Mouse (Mus musculus): Measurements from ENCODE around the gene Tfrc.

Gene Tfrc

DNA sequence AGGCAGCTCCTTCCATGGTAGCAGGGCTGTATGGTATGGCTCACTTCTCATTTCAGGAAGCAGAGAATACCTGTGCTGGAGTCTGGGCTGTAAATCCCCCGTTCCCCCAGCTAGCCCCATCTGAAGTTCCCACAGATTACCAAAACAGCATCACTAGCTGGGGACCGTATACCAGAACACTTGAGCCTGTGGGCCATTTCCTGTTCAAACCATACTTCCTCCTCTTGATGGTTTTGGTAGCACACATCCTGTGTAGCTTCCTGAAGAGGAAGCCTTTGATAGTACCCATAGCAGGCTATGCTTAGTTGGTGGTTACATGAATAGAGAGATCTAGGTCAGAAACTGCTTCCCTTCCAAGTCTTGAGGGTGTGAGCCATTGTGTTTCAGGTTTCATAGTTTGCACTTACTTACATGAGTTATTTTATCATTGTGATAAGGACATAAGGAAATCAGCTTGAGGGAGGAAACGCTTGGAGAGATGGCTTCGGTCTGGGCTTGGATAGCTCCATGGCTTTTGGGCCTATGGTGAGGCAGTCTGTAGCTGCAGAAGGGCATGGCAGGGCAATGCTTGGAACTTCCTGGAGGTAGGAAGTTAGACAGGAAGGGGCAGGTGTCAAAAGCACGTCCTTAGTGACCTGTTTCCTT, 42.4 kb downstream of the Tfrc start:
- peak in 1 of 2 experiments; percentile 24 for DNase-seq

DNA sequence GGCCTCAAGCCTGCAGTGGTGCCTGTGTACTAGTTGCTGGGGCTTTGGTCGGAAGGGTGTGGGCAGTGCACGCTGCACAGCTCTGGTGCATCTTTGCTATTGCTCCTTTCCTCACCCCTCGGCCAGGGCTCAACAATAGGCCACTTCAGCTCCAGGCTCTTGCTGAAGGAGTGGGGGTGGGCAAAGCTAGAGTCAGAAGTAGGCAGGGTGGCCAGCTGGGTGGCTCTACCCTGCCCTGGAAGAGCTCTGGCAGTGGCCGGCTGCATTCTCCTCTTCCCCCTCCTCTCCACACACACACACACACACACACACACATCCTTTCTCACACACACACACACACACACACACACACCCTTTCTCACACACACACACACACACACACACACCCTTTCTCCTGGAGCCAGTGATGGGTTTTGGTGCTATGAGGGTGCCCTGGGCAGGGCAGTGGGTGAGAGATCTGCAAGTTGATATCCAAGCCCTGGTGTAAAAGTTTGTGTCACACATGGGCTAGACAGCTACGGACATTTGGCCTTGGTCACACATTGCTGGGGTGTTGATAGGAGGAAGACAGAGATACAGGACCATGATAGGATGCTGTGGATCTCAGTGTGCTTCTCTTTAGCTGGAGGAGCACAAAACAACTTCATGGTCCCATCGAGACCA, 45.5 kb downstream of the Tfrc start:
- no peak for DNase-seq

DNA sequence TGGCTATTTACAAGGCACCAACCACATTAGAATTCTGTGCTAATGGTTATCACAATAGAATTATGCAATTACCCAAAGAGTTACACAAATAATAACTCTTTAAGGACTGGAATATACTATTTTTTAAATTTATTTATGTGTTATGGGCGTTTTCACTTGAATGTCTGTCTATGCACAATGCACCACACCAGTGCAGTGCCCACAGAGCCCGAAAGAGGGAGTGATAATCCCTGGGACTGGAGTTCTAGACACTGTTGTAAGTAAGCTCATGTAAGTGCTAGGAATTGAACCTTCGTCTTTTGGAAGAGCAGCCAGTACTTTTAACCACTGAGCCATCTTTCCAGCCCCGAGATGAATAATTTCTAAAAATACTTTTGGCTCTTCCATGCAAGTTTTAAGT, 46.8 kb downstream of the Tfrc start:
- no peak for DNase-seq

DNA sequence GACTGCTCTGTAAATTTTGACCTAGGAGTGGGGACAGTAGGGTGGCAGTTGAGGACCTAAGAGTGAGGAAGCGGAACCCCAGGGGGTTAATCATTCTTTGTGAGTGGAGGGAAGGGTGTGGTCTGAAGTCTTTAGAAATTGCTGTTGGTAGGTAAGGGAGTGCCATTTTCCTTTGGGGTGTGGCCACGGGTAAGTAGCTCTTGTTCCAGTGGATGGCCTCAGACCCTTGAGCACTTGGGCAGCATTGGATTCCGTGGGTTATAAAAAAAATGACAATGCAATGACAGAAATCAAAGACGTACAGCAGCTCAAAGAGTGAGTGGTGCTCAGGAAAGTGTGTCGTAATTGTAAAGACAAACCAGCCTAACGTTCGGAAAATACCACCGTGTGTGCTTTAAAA, 47.6 kb downstream of the Tfrc start:
- no peak for DNase-seq

DNA sequence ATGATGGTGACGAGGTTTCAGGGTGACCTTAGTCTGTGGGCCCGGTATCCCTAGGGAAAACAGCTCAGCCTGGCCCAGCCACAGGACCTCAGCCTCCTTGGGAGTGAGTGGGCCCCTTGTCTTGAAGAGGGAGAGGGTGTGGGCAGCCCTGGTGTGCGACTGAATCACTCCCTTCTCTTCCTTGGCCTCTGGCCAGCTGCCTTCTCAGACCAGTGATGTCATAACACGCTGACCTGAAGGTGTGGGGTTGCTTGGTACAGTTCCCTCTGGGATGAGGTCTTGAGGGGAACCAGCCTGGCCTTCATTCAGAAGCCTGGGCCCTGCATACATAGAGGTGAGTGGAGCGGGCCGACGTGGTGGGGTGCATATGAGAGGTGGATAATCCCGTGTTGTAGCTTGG, 48.1 kb downstream of the Tfrc start:
- peak; percentile 47 to 74 for DNase-seq

DNA sequence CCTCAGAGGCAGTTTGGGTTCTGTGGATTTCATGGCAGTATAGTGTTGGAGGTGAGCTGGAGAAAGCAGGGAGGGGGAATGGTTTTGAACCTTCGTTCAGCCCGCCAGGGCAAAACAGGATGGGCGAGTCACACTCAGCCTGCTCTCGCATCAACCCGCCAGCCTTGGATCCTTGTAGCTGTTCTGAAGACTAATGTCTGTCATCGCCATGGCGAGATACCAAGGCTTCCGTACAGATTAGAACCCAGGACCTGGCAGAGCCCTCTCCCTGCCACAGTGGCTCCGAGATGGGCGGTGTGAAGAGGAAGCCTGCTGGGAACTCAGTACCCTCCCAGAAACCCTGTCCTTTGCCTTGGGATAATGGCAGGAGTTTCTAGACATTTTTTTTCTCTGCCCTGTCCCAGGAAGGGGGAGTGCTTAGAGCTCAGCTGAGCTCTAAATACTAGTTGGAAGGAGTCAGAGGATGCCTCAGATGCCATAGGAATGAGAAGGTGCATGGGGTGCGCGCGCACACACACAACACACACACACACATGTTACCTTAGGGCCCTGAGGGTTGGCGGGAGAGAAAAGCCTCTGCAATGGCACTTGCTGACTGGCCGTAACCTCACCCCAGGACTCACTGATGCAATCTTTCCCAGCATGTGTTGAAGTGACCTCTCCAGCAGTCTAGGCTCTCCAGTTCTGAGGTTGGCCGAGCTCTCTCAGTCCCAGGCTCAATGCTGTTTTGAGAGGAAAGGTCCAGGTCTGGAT, 49.0 kb downstream of the Tfrc start:
- DNase-seq = no peak

DNA sequence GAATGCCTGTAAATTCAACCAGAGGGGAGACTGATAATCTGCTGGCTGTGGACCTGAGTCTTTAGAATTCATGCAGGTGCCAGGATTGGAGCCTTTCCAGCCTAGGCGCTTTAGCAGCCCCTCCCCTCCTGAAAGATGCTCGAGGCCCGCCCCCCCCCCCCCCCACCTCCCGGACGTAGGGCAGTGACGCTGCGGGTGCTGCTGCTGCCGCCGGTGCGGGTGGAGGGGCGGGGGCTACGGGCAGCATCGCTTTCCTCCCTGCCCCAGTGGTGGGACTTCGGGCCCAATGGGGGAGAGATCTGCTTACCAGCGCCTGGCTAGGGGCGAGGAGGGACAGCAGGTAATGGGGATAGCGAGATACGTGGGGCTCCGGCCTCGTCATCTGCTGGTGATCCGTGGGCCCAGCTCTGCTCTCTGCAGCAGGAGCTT, 50.0 kb downstream of the Tfrc start:
- peak in 1 of 2 experiments; percentile 54 for DNase-seq

DNA sequence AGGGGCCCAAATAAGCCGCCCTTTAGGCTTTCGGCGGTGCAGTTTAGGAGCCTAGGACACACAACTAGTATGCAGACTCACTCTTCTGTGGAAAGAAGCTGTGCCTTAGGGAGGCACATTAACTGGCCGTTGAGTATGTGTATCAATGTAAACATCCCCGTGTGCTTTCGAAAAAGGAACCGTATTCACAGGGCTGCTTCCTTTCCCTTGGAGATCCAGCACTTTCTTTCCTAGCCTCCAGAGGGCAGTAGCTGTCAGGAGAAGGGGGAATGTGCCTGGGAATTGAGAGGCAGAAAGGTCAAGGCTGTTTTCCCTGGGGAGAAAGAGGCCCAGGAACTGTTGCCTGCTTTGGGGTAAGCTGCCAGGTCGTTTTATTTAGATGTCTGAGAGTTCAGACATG, 50.7 kb downstream of the Tfrc start:
- DNase-seq = peak; percentile 72 to 78

DNA sequence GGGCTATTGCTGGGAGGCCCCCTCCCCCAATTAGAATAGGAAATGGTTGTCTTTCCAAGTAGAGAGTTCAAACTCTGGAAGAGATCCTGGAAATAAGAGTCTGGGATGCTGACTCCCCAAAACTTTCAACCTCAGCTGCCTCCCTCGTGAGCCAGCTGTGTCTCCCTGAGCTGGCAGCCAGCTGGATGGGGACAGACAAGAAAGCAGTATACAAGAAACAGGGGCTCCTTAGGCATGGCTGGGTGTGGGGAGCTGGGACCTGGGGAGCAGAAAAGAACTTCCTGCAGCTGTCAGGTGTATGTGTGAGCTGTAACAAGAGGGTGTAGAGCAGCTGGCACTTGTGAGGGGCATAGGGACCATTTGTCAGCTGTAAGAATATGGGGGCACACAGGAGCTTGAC, 51.4 kb downstream of the Tfrc start:
- DNase-seq = peak in 1 of 2 experiments; percentile 22

DNA sequence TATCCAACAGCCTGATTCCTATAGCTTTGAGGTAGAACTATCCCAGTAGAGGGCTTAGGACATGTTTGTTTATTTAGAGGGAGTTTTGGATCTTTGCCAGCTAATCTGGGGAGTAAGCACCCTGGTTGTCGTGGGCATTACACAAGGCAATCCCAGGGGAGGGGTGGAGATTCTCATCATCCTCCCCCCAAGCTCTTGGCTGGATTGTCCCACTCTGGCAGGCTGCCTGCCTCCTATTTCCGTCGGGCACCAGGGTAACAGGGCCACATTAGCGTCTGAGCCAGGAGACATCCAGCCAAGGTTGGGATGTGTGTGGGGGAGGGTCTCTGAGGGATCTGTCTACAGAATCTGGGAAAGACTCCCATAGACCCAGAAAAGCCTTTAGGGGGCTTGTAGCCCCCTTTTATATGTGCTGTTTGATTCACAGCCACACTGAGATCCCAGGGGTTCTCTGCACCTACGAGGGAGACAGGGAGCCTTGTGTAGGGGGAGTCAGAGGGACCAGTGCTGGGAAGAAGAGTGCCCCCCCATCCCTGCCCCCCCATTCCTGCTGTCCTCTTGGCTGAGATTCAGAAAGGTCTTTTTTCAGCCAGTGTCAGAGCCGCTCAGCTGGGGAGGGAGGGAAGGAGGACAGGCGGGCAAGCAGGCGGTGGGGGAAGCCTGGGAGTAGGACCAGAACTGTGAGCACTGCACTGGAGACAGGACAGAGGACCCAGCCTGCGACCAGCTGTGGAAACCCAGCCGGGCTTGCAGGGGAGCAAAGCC, 52.0 kb downstream of the Tfrc start:
- peak; percentile 71 to 77 for DNase-seq

DNA sequence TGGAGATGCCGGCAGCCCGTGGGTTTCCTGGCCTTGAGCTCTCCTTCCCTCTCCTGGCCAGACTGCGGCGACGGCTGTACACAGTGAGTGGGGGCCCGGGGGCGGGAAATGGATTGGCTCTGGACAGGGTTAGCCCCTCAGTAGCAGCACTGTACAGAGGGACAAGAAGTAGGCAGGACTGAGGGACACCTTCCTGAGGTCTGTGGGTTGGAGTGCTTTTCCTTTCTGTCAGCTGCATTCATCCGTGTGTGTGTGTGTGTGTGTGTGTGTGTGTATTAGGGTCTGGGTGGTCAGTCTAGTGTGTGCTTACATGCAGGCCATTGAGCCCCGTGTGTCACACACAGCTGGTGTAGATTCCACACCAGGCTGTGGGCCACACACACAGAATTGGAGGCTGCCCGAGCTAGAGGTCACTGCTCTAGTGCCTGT, 52.8 kb downstream of the Tfrc start:
- DNase-seq = peak; percentile 53 to 64

DNA sequence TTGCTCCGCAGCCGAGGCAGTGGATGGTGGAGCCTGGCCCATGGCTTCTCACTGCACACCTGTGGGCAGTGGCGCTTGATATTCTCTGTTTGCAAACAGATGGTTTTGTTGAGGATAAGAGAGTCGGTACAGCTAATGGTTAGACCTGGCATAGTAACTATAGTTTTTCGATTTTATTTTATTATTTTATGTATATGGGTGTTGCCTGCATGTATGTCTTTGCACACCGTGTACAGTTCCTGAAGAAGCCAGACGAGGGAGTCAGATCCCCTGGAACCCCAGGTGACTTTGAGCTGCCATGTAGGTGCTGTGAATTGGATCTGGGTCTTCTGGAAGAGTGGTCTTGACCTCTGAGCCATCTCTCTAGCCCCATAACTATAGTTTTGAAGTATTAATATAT, 53.7 kb downstream of the Tfrc start:
- DNase-seq = no peak

DNA sequence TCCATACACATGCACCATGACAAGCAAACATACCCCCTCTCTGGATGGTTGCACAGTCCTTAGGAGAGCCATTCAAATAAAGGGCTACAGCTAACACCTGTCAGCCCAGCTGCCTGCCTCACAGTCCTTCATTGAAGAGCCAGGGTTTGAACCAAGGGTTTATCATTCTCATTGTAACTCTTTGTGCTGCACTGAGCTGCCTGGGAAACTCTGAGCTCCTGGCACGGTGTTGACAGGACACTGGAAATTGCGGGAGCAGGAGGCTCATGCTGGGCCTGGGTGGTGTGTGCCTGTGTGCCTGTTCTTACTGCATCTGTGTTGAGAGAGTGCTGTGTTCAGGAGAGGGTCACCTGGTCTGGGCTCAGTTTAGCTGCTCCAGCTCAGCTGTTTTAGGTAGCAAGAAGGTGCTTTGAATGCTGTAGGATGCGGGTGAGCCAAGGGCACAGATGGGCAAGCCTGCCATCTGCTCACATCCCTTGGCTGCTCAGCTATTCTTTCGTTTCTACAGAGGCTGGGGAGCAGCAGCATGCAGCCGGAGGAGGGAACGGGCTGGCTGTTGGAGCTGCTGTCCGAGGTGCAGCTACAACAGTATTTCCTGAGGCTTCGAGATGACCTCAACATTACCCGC, 54.6 kb downstream of the Tfrc start:
- no peak for DNase-seq

DNA sequence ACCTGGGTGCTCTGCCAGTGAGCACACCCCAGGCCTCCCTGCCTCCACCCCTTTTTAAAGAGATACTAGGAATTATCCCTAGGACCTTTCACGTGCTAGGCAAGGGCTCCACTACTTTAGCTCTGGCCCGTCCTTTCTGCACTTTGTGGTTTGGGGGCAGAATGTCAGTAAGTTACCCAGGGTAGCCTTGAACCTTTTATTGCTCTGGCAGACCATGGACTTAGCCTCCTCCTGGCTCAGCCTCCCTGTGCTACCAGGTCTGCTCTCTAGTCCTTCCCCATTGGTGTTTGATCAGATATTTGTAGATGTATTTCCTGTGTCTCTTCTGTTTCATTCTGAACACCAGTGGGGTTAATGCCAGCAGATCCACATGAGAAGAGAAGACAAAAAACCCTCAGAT, 55.5 kb downstream of the Tfrc start:
- DNase-seq = no peak

DNA sequence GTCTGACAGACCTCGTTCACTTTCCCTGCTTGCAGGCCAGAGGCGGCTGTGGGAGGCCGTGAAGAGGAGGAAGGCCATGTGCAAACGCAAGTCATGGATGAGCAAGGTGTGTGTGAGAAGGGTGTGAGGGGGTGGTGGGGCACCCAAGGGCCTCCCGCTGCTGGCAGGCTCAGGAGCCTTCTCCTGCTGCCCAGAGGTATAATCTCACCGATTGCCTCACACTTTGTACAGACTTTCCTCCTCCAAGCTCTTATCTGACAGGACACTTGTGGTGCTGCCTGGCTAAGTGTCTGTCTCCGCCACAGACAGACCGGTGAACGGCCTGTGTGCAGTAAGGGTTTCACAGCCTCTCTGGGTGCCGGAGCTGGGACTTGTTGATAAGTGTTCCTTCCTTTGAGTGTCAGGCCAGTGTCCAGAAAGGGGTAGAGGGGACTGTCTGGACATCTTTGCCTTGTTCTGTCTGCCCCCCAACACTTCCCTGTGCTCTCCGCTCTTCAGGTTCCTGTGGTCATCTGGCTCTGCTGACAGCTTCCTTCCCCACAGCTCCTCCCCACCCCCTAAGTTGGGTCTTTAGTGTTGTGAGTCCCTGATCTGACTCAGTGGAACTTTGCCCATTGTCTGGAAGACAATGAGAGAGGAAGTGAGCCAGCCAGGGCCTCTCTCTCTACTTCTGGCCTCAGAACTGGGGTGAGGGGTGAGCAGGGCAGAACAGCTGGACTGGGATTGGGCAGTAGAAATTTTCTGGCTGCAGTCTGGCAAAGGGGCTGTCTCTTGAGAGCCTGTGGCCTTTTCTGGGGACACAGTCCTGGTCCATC, 57.3 kb downstream of the Tfrc start:
- DNase-seq = peak in 1 of 2 experiments; percentile 57

DNA sequence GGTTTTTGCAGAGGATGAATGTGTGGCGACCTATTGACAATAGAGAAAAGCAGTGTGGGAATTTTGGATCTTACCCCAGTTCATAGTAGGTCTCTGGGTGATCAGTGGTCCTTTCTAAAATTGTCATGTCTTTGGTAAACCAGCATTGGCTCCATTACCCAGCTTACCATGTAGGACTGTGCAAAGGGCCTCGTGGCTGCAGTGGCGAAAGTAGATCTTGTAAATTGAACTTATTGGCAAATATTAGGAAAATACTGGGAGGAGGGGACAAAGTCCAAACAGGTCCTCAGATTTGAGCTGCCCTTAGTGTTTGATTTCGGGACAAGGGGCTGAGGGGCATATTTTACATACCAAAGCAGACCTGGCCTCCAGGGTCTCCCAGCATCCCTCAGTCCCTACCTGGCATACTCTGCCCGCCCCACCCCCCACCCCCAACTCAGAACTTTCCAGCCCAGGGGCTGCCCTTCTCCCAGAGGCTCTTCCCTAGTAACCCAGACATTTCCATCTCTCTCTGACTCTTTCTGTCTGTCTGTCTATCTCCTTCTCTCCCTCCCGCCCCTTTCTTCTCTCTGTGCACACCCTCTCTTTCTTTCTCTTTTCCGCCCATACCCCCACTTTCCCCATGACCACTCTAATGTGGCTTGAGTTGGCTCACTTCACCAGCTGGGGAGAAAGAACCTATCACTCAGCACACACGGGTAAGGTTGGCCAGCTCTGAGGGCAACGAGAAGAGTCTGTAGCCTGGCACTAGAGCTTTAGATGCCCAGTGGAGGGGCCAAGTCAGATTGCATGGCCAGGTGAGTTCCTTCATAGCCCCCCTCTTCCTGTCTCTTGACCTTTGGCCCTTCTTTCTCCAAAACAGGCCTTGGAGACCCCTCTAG, 58.2 kb downstream of the Tfrc start:
- DNase-seq = no peak

DNA sequence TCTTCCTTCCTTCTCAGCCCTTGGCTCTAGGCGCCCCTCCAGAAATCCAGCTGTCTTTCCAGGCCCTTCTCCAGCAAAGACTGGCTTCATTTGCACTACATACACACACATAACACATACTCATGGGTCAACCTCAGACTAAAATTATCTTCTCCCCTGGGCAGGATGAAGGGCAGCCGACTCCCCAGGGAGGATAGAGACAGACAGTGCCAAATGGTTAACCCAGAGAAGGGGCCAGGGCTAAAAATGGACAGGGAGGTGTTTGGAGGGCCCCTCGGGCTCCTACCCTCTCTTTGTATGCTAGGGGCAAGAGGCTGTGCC, 58.8 kb downstream of the Tfrc start:
- DNase-seq = no peak

DNA sequence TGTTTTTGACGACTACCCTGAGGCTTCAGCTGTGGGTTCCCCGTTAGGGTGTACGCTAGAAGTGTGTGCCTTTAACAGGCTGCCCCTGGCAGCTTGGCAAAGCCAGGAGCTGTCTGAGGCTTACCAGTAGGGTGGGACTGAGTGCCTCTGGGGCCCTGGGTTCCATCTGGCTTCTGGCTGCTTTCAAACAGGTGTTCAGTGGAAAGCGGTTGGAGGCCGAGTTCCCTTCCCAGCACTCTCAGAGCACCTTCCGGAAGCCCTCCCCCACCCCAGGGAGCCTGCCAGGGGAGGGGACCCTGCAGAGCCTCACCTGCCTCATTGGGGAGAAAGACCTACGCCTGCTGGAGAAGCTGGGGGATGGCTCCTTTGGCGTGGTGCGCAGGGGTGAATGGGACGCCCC, 59.3 kb downstream of the Tfrc start:
- DNase-seq = no peak

DNA sequence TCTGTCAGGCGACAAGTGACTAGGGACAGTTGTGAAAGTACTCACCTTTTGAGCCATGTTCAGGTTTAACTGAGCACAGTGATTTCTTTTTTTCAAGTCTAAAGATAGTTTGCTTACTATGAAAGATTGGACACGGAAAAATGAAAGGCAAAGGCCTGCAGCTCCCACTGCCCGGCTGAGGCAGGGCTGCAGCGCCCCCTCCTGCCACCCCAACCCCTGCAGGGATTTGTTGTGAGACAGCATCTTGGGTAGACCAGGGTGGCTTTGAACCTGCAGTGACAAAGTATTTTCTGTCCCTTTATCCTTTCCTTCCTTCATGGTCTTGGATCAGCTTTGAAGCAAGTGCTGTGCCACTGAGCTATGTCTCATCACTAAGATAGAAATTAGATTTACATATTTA, 59.8 kb downstream of the Tfrc start:
- peak in 1 of 2 experiments; percentile 50 for DNase-seq

DNA sequence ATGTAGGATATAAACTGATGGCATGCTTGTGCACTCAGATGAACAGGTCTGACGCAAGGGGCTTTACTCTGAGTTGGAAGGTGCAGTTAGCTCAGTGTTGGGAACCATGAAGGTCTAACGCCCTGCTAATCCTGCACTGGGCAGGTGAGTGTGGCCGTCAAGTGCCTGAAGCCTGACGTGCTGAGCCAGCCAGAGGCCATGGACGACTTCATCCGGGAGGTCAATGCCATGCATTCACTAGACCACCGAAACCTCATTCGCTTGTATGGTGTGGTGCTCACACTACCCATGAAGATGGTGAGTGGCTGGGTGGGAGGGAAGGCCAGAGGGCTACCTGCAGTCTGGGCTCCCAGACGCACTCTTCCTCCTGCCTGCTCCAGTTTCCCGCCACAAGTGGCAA, 60.5 kb downstream of the Tfrc start:
- DNase-seq = no peak
